Mouse (Mus musculus) forebrain, embryonic 14.5 days (tissue): ENCODE results near the gene Tmcc3. TPM values are rescaled to one million over a fixed set of nuclear protein-coding genes. Genes with fewer than 3 reads are reported as not detected.

ENCODE experiments used
- ATAC-seq: fragments of 200-750 bp; cut with Nextera tagmentation; 2 replicates; pipeline ENCODE4 v1.8.0; 2017; ENCODE audit warnings: mild to moderate bottlenecking, moderate library complexity
- DNase-seq: peaks from one replicate; pipeline ENCODE4 v3.0.0-alpha.2; 2015; ENCODE audit warnings: low spot score
- H3K27ac ChIP-seq: fragments of 300-500 bp; sonication (generic); 2 replicates; pipeline ENCODE4 v1.5.1; 2014; ENCODE audit warnings: low read depth, mild to moderate bottlenecking, control low read depth, low read length, moderate library complexity
- H3K27me3 ChIP-seq: fragments of 300-500 bp; sonication (generic); replicated peaks from 2 replicates; pipeline ENCODE4 v1.6.1; 2014; ENCODE audit warnings: low read length, control low read depth, mixed read lengths; ENCODE audit not compliant: control insufficient read depth, insufficient read depth
- H3K36me3 ChIP-seq: fragments of 300-500 bp; sonication (generic); 2 replicates; pipeline ENCODE4 v1.6.1; 2014; ENCODE audit warnings: low read length, control low read depth; ENCODE audit not compliant: control insufficient read depth, insufficient read depth
- H3K4me1 ChIP-seq: fragments of 300-500 bp; sonication (generic); 2 replicates; pipeline ENCODE4 v1.6.1; 2014; ENCODE audit warnings: antibody characterized with exemption, low read length, control low read depth; ENCODE audit not compliant: control insufficient read depth, insufficient read depth
- H3K4me2 ChIP-seq: fragments of 300-500 bp; sonication (generic); 2 replicates; pipeline ENCODE4 v1.6.1; 2014; ENCODE audit warnings: mild to moderate bottlenecking, control low read depth, low read length
- H3K4me3 ChIP-seq: fragments of 300-500 bp; sonication (generic); 2 replicates; pipeline ENCODE4 v1.5.1; 2014; ENCODE audit warnings: low read depth, low read length, control low read depth
- H3K9ac ChIP-seq: fragments of 300-500 bp; sonication (generic); 2 replicates; pipeline ENCODE4 v1.6.1; 2014; ENCODE audit warnings: mild to moderate bottlenecking, low read length, control low read depth, moderate library complexity
- H3K9me3 ChIP-seq: fragments of 300-500 bp; sonication (generic); replicated peaks from 2 replicates; pipeline ENCODE4 v1.6.1; 2016; ENCODE audit warnings: low read length, control low read depth, mixed read lengths; ENCODE audit not compliant: control insufficient read depth
- WGBS: fragments of 180-500 bp; shearing (Covaris S2); extraction: QIAGEN DNeasy Blood & Tissue Kit; methylation state at CpG from one replicate; pipeline ENCODE4 v1.1.7; 2014; 5-methylcytosine and 5-hydroxymethylcytosine counted together
- polyA plus RNA-seq: library from polyadenylated mRNA; unstranded; fragments of >200 nt; fragmentation: Nextera tagmentation; extraction: Ambion mirVana; gene quantifications from 2 replicates; pipeline ENCODE4 v1.2.1, GENCODE M21; 2014

Gene Tmcc3
- polyA plus RNA-seq, 1 experiment from 2014 or later = 5.5 TPM

DNA sequence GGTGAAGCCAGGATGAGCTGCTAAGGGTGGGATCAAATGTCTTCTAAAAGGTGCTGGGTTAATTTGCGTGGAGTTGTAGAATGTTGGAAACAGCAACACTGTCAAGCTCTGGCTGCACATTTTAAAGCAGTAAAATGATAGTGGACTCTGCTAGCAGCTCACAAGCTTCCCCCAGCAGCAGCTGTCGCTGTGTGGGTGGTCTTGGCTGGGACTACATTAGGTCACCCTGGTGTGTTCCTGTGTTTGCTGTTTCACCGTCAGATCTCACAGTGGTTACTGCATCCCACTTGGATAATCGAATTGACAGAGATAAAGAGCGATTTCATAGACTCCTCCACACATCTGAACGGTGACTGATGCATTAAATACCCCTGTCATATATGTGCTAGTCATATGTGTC is 146.9 kb downstream of the Tmcc3 start:
- Histone ChIP-seq H3K27ac (no peak overlapping the region), H3K4me1 (no peaks in the 10 kb centered on the region), H3K4me2 (no peak overlapping the region), H3K9me3 (no peaks in the 10 kb centered on the region), H3K27me3 (no peaks in the 10 kb centered on the region), H3K36me3 (no peaks in the 10 kb centered on the region), H3K4me3 (no peak overlapping the region), H3K9ac (no peak overlapping the region)
- DNase-seq = peak; percentile 26
- WGBS = 74% methylated on average over 6 of the region's 6 CpGs
- no peak for ATAC-seq

DNA sequence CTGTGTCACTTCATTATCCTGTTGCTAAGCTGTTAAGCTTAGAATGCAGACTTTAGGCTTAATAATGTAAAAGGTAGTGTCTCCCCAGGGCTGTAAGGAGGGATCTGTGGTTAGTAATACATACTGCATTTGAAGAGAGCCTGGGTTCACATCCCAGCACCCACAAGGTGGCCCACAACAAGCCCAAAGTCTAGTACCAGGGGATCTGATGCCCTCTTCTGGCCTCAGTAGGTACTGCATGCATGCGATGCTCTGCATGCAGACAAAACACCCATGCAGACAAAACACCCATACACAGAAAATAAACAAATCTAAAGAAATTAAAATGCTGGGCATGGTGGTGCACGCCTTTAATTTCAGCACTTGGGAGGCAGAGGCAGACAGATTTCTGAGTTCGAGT is 149.6 kb downstream of the Tmcc3 start:
- H3K4me2 ChIP-seq = no peak overlapping the region
- H3K9ac ChIP-seq = no peak overlapping the region
- DNase-seq = no peak
- H3K27ac ChIP-seq = no peak overlapping the region
- H3K9me3 ChIP-seq = no peaks in the 10 kb centered on the region
- WGBS = 87% methylated on average over 3 of the region's 3 CpGs
- no peaks in the 10 kb centered on the region for H3K27me3 ChIP-seq
- no peak for ATAC-seq
- H3K4me1 ChIP-seq = no peaks in the 10 kb centered on the region
- no peaks in the 10 kb centered on the region for H3K36me3 ChIP-seq
- no peak overlapping the region for H3K4me3 ChIP-seq

DNA sequence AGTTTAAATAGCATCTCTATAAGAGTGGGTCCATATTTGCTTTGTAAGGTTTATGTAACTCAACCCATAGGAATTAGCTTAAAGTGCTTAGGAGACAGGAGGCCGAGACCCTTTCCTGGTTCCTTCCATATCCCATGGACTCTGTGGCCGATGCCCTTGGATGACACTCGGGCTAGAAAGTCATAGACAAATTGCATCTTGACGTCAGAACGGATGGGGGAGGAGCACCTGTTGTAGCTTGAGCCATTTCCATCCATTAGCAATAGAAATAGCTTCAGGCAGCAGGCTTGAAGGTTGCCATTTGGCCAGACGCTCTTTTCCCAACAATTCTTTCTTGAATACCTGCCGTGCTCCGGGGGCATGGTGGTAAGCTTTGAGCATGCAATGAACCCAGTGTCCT is 150.1 kb downstream of the Tmcc3 start:
- no peaks in the 10 kb centered on the region for H3K36me3 ChIP-seq
- no peaks in the 10 kb centered on the region for H3K4me1 ChIP-seq
- H3K27ac ChIP-seq = no peak overlapping the region
- no peak overlapping the region for H3K9ac ChIP-seq
- H3K9me3 ChIP-seq = no peaks in the 10 kb centered on the region
- DNase-seq (no peak), ATAC-seq (no peak)
- H3K4me2 ChIP-seq = no peak overlapping the region
- WGBS = 86% methylated on average over 8 of the region's 8 CpGs
- no peak overlapping the region for H3K4me3 ChIP-seq
- H3K27me3 ChIP-seq = no peaks in the 10 kb centered on the region

DNA sequence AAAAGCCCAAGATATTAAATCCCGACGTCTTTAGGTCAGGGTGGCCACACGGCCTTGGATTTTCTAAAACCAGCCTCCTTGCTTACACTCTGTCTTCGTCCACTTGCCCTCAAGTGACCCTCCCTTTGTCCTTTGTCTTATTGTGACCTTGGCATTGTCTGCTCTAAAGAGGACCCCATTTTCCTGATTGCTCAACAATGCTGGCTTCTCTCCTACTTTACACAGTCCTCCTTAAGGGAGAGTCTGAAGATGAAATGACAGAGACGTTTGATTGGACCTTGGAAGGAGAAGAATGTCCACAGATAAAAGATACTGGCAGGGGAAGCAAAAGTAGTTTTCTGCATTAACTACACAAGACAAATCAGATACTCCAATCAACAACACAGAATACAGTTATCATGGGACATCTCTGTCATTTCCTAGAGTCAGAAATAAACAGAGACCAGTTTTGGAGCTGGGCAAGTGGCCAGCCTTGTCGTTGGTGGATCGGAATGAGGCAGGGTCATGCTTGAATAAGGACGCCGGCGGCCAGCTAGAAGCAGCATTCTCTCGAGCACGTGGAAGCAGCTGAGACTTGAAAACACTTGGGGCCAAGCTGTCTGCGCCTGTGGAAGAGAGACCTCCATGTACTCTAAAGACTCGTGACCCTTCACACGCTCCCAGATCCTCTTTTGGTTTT is 150.8 kb downstream of the Tmcc3 start:
- Histone ChIP-seq H3K4me1 (no peaks in the 10 kb centered on the region), H3K27me3 (no peaks in the 10 kb centered on the region), H3K4me3 (no peak overlapping the region), H3K9ac (no peak overlapping the region), H3K4me2 (no peak overlapping the region), H3K36me3 (no peaks in the 10 kb centered on the region), H3K9me3 (no peaks in the 10 kb centered on the region), H3K27ac (no peak overlapping the region)
- no peak for ATAC-seq
- DNase-seq = no peak
- WGBS = 84% methylated on average over 15 of the region's 15 CpGs

DNA sequence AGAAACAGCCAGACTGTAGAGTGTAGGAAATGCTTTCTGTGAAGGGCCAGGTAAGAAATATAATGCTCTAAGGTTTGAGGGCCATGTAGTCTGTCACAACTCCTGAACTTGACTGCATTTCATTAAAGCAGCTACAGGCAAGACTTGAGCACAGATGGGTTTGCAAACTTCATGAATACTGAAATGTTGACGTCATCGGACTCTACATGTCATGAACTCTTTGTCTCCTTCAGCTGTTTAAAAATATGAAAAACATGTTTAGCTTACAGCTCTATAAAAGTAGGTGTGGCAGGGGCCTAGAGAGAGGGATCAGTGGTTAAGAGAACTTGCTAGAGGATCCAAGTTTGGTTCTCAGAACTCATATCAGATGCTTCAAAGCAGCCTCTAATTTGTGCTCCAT is 151.7 kb downstream of the Tmcc3 start:
- DNase-seq (no peak), ATAC-seq (no peak)
- Histone ChIP-seq H3K27ac (no peak overlapping the region), H3K27me3 (no peaks in the 10 kb centered on the region), H3K4me1 (no peaks in the 10 kb centered on the region), H3K9me3 (no peaks in the 10 kb centered on the region), H3K4me2 (no peak overlapping the region), H3K9ac (no peak overlapping the region), H3K36me3 (no peaks in the 10 kb centered on the region), H3K4me3 (no peak overlapping the region)
- WGBS = 90% methylated on average over 2 of the region's 2 CpGs

DNA sequence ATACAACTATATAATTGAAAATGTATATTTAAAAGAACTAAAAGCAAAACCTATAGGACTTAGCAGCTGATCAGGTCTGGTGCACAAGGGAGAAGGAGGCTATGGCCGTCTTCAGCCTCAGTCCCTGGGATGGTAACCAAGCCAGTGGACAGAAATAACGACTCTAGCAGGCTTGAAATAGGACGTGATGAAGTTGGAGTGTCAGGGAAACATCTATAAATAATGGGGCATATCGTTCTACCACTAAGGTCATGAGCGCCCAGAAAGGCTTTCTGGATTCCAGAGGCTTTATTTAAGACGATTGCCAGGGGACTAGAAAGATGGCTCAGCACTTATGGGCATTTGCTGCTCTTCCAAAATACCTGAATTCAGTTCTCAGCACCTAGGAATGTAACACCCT is 153.9 kb downstream of the Tmcc3 start:
- no peaks in the 10 kb centered on the region for H3K4me1 ChIP-seq
- no peaks in the 10 kb centered on the region for H3K9me3 ChIP-seq
- 86% methylated on average over 6 of the region's 6 CpGs for WGBS
- H3K9ac ChIP-seq = no peak overlapping the region
- no peaks in the 10 kb centered on the region for H3K27me3 ChIP-seq
- H3K4me2 ChIP-seq = no peak overlapping the region
- ATAC-seq = no peak
- H3K4me3 ChIP-seq = no peak overlapping the region
- no peaks in the 10 kb centered on the region for H3K36me3 ChIP-seq
- no peak for DNase-seq
- no peak overlapping the region for H3K27ac ChIP-seq

DNA sequence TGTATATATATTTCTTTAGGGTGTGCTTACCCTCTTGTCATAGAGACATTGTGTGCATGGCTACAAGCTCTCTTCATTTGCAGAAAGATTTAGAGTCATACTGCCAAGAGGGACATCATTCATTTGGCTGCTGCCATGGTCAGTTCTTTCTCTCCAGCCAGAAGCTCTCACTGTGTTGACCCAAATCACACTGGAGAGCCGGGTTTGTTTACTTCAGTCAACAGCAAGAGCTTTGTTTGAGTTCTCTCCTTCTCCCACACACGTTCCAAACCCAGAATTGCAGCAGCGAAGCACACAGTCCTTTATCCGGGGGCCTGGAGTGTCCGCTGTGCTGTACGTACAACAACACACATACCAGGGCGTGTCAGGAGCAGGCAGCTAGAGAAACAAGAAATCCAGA is 154.6 kb downstream of the Tmcc3 start:
- H3K9me3 ChIP-seq = no peaks in the 10 kb centered on the region
- no peak overlapping the region for H3K4me2 ChIP-seq
- H3K27ac ChIP-seq = no peak overlapping the region
- WGBS = 87% methylated on average over 7 of the region's 7 CpGs
- no peak overlapping the region for H3K9ac ChIP-seq
- no peaks in the 10 kb centered on the region for H3K4me1 ChIP-seq
- DNase-seq = no peak
- H3K4me3 ChIP-seq = no peak overlapping the region
- no peaks in the 10 kb centered on the region for H3K36me3 ChIP-seq
- no peaks in the 10 kb centered on the region for H3K27me3 ChIP-seq
- ATAC-seq = no peak

DNA sequence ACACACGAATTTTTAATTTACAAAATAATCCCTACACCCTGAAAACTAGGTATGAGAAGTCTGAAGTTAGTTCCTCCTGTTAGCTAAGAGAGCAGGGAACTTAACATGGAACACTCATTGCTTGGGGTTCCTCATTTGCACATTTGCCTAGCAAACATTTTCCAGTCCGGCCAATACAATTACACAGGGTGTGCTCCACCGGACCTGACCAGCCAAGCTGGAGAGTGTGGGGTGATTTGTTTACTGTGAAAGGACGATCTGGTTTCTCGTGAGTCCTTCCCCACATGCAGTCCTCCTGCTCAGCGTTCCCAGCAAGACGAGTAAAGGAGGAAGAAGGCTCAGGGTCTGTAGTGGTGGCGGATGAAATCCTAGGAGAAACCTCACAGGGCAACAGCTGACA is 159.7 kb downstream of the Tmcc3 start:
- no peak overlapping the region for H3K4me2 ChIP-seq
- H3K4me3 ChIP-seq = no peak overlapping the region
- DNase-seq (no peak), ATAC-seq (no peak)
- WGBS = 79% methylated on average over 8 of the region's 8 CpGs
- H3K27me3 ChIP-seq = no peaks in the 10 kb centered on the region
- no peaks in the 10 kb centered on the region for H3K4me1 ChIP-seq
- no peaks in the 10 kb centered on the region for H3K9me3 ChIP-seq
- no peaks in the 10 kb centered on the region for H3K36me3 ChIP-seq
- H3K9ac ChIP-seq = no peak overlapping the region
- H3K27ac ChIP-seq = no peak overlapping the region

DNA sequence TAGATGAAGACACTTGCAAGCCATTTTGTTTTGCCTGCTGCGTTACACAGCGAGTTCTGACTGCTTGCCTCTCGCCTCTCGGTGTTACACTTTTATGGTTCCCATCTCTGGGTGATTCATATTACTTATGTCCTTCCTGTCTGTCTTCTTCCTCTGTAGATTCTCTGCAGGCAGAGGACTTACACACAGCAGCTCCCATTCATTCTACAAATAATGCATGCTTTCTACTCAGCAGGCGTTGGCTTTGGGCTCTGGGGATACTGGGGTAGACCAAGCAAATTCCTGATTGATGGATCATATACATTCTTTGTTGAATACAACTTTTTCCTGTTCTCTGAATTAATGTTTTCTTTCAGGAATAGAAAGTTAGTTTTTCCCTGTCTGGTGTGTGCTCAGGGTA is 161.8 kb downstream of the Tmcc3 start:
- DNase-seq = no peak
- Histone ChIP-seq H3K36me3 (no peaks in the 10 kb centered on the region), H3K27ac (no peak overlapping the region), H3K4me1 (no peaks in the 10 kb centered on the region), H3K4me2 (no peak overlapping the region), H3K27me3 (no peaks in the 10 kb centered on the region), H3K9me3 (no peaks in the 10 kb centered on the region), H3K4me3 (no peak overlapping the region), H3K9ac (no peak overlapping the region)
- no peak for ATAC-seq
- 81% methylated on average over 5 of the region's 5 CpGs for WGBS
